Mouse (Mus musculus) midbrain, embryonic 15.5 days (tissue): ENCODE results near the gene Adam15. TPM values are rescaled to one million over a fixed set of nuclear protein-coding genes. Genes with fewer than 3 reads are reported as not detected.

Source experiments
- ATAC-seq: fragments of 200-750 bp; cut with Nextera tagmentation; replicated peaks from 2 replicates; pipeline ENCODE4 v1.8.0; 2017; ENCODE audit warnings: moderate TSS enrichment
- H3K27ac ChIP-seq: fragments of 300-500 bp; sonication (generic); 2 replicates; pipeline ENCODE4 v1.5.1; 2015; ENCODE audit warnings: mild to moderate bottlenecking, inconsistent platforms
- H3K27me3 ChIP-seq: fragments of 300-500 bp; sonication (generic); replicated peaks from 2 replicates; pipeline ENCODE4 v1.6.1; 2015; ENCODE audit warnings: inconsistent platforms
- H3K36me3 ChIP-seq: fragments of 300-500 bp; sonication (generic); replicated peaks from 2 replicates; pipeline ENCODE4 v1.6.1; 2015; ENCODE audit warnings: inconsistent platforms
- H3K4me1 ChIP-seq: fragments of 300-500 bp; sonication (generic); 2 replicates; pipeline ENCODE4 v1.6.1; 2015; ENCODE audit warnings: inconsistent platforms
- H3K4me2 ChIP-seq: fragments of 300-500 bp; sonication (generic); 2 replicates; pipeline ENCODE4 v1.6.1; 2015; ENCODE audit warnings: inconsistent platforms, mild to moderate bottlenecking, moderate library complexity
- H3K4me3 ChIP-seq: fragments of 300-500 bp; sonication (generic); 2 replicates; pipeline ENCODE4 v1.5.1; 2015; ENCODE audit warnings: mild to moderate bottlenecking, inconsistent platforms
- H3K9ac ChIP-seq: fragments of 300-500 bp; sonication (generic); 2 replicates; pipeline ENCODE4 v1.6.1; 2015; ENCODE audit warnings: mild to moderate bottlenecking, inconsistent platforms
- H3K9me3 ChIP-seq: fragments of 300-500 bp; sonication (generic); 2 replicates; pipeline ENCODE4 v1.6.1; 2016; ENCODE audit warnings: inconsistent platforms
- WGBS: fragments of 180-500 bp; shearing (Covaris S2); methylation state at CpG from one replicate; pipeline ENCODE4 v1.1.7; 2015; ENCODE audit warnings: mixed read lengths; 5-methylcytosine and 5-hydroxymethylcytosine counted together
- polyA plus RNA-seq: library from polyadenylated mRNA; unstranded; fragments of >200 nt; fragmentation: Nextera tagmentation; extraction: Ambion mirVana; gene quantifications from 2 replicates; pipeline ENCODE4 v1.2.1, GENCODE M21; 2015

The Adam15 gene
- polyA plus RNA-seq, 1 experiment from 2014 or later: 59.5 TPM

DNA sequence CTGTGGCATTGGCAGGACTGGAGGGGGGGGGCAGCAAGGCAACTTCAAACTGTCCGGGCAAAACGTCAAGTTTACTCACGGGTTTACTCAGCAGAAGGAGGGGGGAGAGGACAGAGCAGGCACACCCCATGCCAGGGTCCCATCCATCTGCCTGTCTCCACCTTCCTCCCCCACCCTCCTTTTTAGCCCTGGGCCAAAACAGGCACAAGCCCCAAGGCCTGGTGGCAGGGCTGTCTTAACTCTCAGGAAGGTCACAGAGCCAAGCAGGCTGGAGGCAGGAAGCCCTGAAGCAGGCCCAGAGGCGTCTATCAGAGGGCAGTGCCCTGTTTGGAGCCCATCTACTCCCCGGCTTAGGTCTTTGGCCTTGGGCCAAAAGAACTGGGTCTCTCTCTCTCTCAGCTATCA, 40.3 kb upstream of the Adam15 start:
- Histone ChIP-seq H3K4me1 (peaks cover 49% of the 10 kb centered on the region), H3K9ac (no peak overlapping the region), H3K27me3 (peaks cover 11% of the 10 kb centered on the region), H3K4me3 (no peak overlapping the region), H3K36me3 (no peaks in the 10 kb centered on the region), H3K4me2 (no peak overlapping the region), H3K9me3 (no peaks in the 10 kb centered on the region), H3K27ac (no peak overlapping the region)
- no peak for ATAC-seq
- 54% methylated on average over 5 of the region's 5 CpGs for WGBS

- peak; percentile 21; the same call in 1 of the 2 replicates for ATAC-seq
- Histone ChIP-seq H3K4me2 (no peak overlapping the region), H3K4me1 (peaks cover 44% of the 10 kb centered on the region), H3K4me3 (no peak overlapping the region), H3K9ac (no peak overlapping the region), H3K27me3 (peaks cover 8% of the 10 kb centered on the region), H3K27ac (no peak overlapping the region), H3K9me3 (no peaks in the 10 kb centered on the region), H3K36me3 (no peaks in the 10 kb centered on the region)
- 71% methylated on average over 5 of the region's 6 CpGs for WGBS
Measured at GRCm38 (mm10) chr3:89388901-89389740, 39.3 kb upstream of the Adam15 start.

GRCm38 (mm10) chr3:89388134-89388881, 38.5 kb upstream of the Adam15 start:
- no peak overlapping the region for H3K4me2 ChIP-seq
- H3K9ac ChIP-seq: no peak overlapping the region
- H3K27me3 ChIP-seq: peaks cover 8% of the 10 kb centered on the region
- H3K27ac ChIP-seq: no peak overlapping the region
- ATAC-seq: peak; percentile 6; the same call in 1 of the 2 replicates
- no peaks in the 10 kb centered on the region for H3K36me3 ChIP-seq
- no peak overlapping the region for H3K4me3 ChIP-seq
- H3K9me3 ChIP-seq: no peaks in the 10 kb centered on the region
- peaks cover 36% of the 10 kb centered on the region for H3K4me1 ChIP-seq
- WGBS: 70% methylated on average over 11 of the region's 11 CpGs

DNA sequence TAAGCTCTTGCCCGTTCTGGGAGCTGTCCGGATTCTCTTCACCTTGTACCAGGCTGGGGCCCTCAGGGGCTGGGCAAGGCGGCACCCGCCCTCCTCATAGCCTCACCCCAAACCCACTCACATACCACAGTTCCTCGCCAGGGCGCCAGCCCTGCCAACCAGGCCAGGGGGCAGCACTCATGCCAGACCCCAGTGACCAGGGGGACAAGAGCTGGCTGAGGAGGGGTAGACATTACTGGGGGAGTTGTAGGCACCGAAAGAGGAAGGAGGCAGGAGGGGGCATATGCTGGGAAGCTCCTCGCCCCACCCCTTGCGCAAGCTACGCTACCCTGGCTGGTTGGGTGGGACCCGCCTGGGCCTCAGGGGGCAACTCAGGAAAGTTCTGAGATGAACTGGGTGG, 37.8 kb upstream of the Adam15 start:
- ATAC-seq: no peak
- H3K4me2 ChIP-seq: no peak overlapping the region
- H3K9ac ChIP-seq: no peak overlapping the region
- WGBS: 76% methylated on average over 11 of the region's 11 CpGs
- no peaks in the 10 kb centered on the region for H3K9me3 ChIP-seq
- H3K36me3 ChIP-seq: no peaks in the 10 kb centered on the region
- peaks cover 30% of the 10 kb centered on the region for H3K4me1 ChIP-seq
- no peak overlapping the region for H3K27ac ChIP-seq
- H3K4me3 ChIP-seq: no peak overlapping the region
- peaks cover 4% of the 10 kb centered on the region for H3K27me3 ChIP-seq

GRCm38 (mm10) chr3:89386438-89387420, 36.9 kb upstream of the Adam15 start:
- Histone ChIP-seq H3K4me3 (no peak overlapping the region), H3K36me3 (no peaks in the 10 kb centered on the region), H3K4me1 (peaks cover 21% of the 10 kb centered on the region), H3K27me3 (no peaks in the 10 kb centered on the region), H3K9me3 (no peaks in the 10 kb centered on the region), H3K27ac (no peak overlapping the region), H3K4me2 (no peak overlapping the region), H3K9ac (no peak overlapping the region)
- no peak for ATAC-seq
- WGBS: 52% methylated on average over 17 of the region's 17 CpGs

- H3K36me3 ChIP-seq: no peaks in the 10 kb centered on the region
- no peaks in the 10 kb centered on the region for H3K27me3 ChIP-seq
- H3K9me3 ChIP-seq: no peaks in the 10 kb centered on the region
- H3K4me2 ChIP-seq: no peak overlapping the region
- no peak for ATAC-seq
- H3K4me1 ChIP-seq: peaks cover 8% of the 10 kb centered on the region; the same call in 1 of the 2 replicates
- no peak overlapping the region for H3K4me3 ChIP-seq
- no peak overlapping the region for H3K27ac ChIP-seq
- no peak overlapping the region for H3K9ac ChIP-seq
- 55% methylated on average over 11 of the region's 11 CpGs for WGBS
Measured at GRCm38 (mm10) chr3:89385451-89385850, 35.7 kb upstream of the Adam15 start.

GRCm38 (mm10) chr3:89384331-89385076, 34.7 kb upstream of the Adam15 start:
- Histone ChIP-seq H3K9me3 (no peaks in the 10 kb centered on the region), H3K27me3 (no peaks in the 10 kb centered on the region), H3K9ac (no peak overlapping the region), H3K4me3 (no peak overlapping the region), H3K4me2 (no peak overlapping the region), H3K4me1 (peaks cover 5% of the 10 kb centered on the region; the same call in 1 of the 2 replicates), H3K27ac (no peak overlapping the region), H3K36me3 (no peaks in the 10 kb centered on the region)
- 46% methylated on average over 12 of the region's 12 CpGs for WGBS
- ATAC-seq: no peak

DNA sequence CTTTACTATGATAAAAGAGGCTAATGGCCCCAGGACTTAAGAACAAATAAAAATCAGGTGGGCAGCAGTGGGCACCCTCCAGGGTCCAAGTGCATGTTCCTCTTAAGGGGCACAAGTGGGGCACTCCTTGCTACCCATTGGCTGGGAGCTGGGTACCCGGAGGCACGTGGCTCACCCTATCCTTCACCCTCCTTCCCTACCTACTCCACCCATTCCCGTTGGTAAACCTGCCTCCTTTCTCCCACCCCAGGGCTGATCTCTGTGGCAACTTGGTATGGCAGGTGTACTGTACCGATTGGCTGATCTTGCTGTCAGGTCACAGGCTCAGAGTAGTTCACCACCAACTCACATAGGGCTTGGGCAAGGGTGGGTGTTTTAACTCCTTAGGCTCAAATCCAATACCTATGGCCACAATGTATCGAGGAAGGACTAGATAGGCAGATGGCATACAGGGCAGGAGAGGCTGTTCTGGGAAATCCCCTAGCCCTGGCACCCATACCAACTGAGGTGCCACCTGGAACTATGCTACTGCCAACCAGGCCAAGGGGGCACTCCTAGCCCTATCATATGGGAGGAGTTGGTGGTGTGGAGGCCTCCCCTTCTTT, 34.0 kb upstream of the Adam15 start:
- no peak overlapping the region for H3K9ac ChIP-seq
- no peaks in the 10 kb centered on the region for H3K27me3 ChIP-seq
- no peaks in the 10 kb centered on the region for H3K36me3 ChIP-seq
- H3K9me3 ChIP-seq: no peaks in the 10 kb centered on the region
- H3K27ac ChIP-seq: no peak overlapping the region
- no peak for ATAC-seq
- H3K4me1 ChIP-seq: peaks cover 11% of the 10 kb centered on the region
- 88% methylated on average over 5 of the region's 5 CpGs for WGBS
- H3K4me2 ChIP-seq: no peak overlapping the region
- no peak overlapping the region for H3K4me3 ChIP-seq

DNA sequence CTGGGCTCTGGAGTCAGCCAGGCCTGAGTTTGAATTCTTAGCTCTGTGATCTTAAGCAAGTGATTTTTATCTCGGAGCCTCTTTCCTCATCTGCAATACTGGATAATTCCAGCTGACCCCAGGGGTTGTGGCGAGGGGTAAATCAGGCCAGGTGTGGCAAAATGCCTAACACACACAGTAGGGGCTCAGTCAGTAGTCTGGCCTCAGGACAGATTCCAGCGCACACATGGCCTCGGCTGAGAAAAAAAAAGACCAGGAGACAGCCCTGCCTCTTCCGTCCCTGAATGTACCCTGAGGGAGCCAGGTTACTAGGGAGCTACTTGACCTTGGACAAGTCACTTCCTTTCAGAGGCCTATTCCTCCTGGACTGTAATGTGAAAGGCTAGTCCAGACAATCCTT, 33.2 kb upstream of the Adam15 start:
- Histone ChIP-seq H3K9ac (no peak overlapping the region), H3K9me3 (no peaks in the 10 kb centered on the region), H3K4me3 (no peak overlapping the region), H3K27ac (no peak overlapping the region), H3K36me3 (no peaks in the 10 kb centered on the region), H3K4me1 (peaks cover 19% of the 10 kb centered on the region), H3K4me2 (no peak overlapping the region), H3K27me3 (no peaks in the 10 kb centered on the region)
- no peak for ATAC-seq
- WGBS: 90% methylated on average over 5 of the region's 5 CpGs

- Histone ChIP-seq H3K4me2 (no peak overlapping the region), H3K4me3 (no peak overlapping the region), H3K4me1 (peaks cover 19% of the 10 kb centered on the region), H3K9ac (no peak overlapping the region), H3K27me3 (no peaks in the 10 kb centered on the region), H3K27ac (no peak overlapping the region), H3K9me3 (no peaks in the 10 kb centered on the region), H3K36me3 (no peaks in the 10 kb centered on the region)
- WGBS: 90% methylated on average over 9 of the region's 9 CpGs
- no peak for ATAC-seq
Measured at GRCm38 (mm10) chr3:89382033-89382882, 32.5 kb upstream of the Adam15 start.
